ENCODE assay signal across 8 mouse cellular contexts in the genomic region with DNA sequence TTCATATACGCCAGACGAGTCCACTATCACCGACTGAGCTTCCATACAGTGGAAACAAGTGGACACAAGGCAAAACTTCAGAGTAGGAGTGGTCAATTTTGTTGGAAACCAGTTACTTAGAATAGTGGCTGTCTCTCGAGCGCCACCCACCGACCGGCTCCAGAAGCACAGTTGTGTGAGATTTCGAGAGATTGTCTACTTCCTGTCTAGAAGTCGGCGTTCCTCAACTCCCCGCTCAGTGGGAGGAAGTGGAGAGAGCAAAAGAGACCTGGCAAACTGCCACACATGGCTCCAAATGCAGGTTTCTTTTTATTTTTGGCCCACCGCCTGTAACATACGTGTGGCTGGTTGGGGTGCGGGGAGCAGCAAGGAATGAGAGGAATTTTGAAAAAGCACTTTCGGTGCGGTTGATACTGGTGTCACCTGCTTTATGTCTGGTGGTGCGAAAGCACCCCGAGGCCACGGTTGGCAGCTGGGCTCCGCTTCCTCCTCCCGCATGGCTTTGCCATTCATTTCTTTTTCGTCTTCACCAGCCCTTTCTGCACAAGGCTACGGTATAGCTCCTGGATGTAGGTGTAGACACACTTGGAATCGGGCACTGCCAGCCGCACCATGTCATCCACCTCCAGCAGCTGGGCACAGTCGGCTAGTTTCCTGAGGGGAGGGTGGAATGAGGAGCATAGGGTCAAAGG. TPM values are rescaled to one million over a fixed set of nuclear protein-coding genes. Genes with fewer than 3 reads are reported as not detected.
A peak's percentile ranks its signal among the peaks of the same experiment; 100 is the strongest.
DNase-seq lines count a peak whose midpoint lies in the region; ATAC-seq and TF ChIP-seq lines count a peak whose summit lies in the region.

No protein-coding gene starts in this region.

- H3K36me3 ChIP-seq in ES-Bruce4 (ENCODE audit: control insufficient read depth, insufficient read depth, low read length, poor library complexity, severe bottlenecking), result no peaks in the 10 kb centered on the region
- H3K36me3 ChIP-seq in forebrain, postnatal 0 days (ENCODE audit: insufficient read depth), result no peaks in the 10 kb centered on the region
- peaks cover 39% of the 10 kb centered on the region for H3K36me3 ChIP-seq in liver, postnatal 0 days (replicated peaks; ENCODE audit: insufficient read depth, low read length)
- no peaks in the 10 kb centered on the region for H3K36me3 ChIP-seq in neural tube, embryonic 13.5 days

- WGBS in forebrain, postnatal 0 days, result 32% methylated on average over 26 of the region's 26 CpGs
- WGBS in liver, postnatal 0 days (ENCODE audit: insufficient replicate concordance), result 32% methylated on average over 26 of the region's 26 CpGs
- WGBS in neural tube, embryonic 13.5 days, result 45% methylated on average over 26 of the region's 26 CpGs

- peak overlapping the region; percentile 43 for H3K4me3 ChIP-seq in ES-Bruce4 (ENCODE audit: low read depth, low read length)
- peak overlapping the region; percentile 15; the same call in 1 of the 2 replicates for H3K4me3 ChIP-seq in forebrain, postnatal 0 days (ENCODE audit: low read depth, low read length)
- H3K4me3 ChIP-seq in liver, postnatal 0 days (ENCODE audit: low read depth, low read length), result peak overlapping the region; percentile 28
- H3K4me3 ChIP-seq in neural tube, embryonic 13.5 days, result peak overlapping the region; percentile 2; the same call in 1 of the 2 replicates

- peak overlapping the region; percentile 28; the same call in 1 of the 2 replicates for H3K9ac ChIP-seq in ES-Bruce4 (ENCODE audit: low read depth, poor library complexity, severe bottlenecking)
- H3K9ac ChIP-seq in forebrain, postnatal 0 days, result 0 out of 2 replicates have a peak overlapping the region, but pooled peaks have one; percentile 1
- peak overlapping the region; percentile 41 for H3K9ac ChIP-seq in liver, postnatal 0 days (replicated peaks)
- no peak overlapping the region for H3K9ac ChIP-seq in neural tube, embryonic 13.5 days

- TF ChIP-seq EP300 in ES-Bruce4 (IDR thresholded peaks at IDR 0.05; ENCODE audit: insufficient read depth, low read depth, low read length), result no peak
- peak; percentile 66 for TF ChIP-seq EP300 in liver, postnatal 0 days (IDR thresholded peaks at IDR 0.05; ENCODE audit: low read depth)

- ATAC-seq in forebrain, postnatal 0 days, result peak; percentile 91
- ATAC-seq in liver, postnatal 0 days, result peak; percentile 48
- peak; percentile 52; the same call in 1 of the 2 replicates for ATAC-seq in neural tube, embryonic 13.5 days (ENCODE audit: low read depth)

- no peaks in the 10 kb centered on the region for H3K9me3 ChIP-seq in ES-Bruce4 (replicated peaks; ENCODE audit: control insufficient read depth, insufficient read depth, low read length, poor library complexity, severe bottlenecking)
- no peaks in the 10 kb centered on the region for H3K9me3 ChIP-seq in forebrain, postnatal 0 days (ENCODE audit: low read length)
- no peaks in the 10 kb centered on the region for H3K9me3 ChIP-seq in liver, postnatal 0 days (ENCODE audit: low read length)
- H3K9me3 ChIP-seq in neural tube, embryonic 13.5 days, result no peaks in the 10 kb centered on the region

- peak overlapping the region; percentile 94 for H3K27ac ChIP-seq in ES-Bruce4 (ENCODE audit: insufficient read depth, low read length)
- H3K27ac ChIP-seq in forebrain, postnatal 0 days (ENCODE audit: low read depth, low read length), result no peak overlapping the region
- peak overlapping the region; percentile 77 for H3K27ac ChIP-seq in liver, postnatal 0 days (ENCODE audit: low read depth)
- H3K27ac ChIP-seq in neural tube, embryonic 13.5 days (replicated peaks), result no peak overlapping the region

- H3K4me1 ChIP-seq in ES-Bruce4 (ENCODE audit: control insufficient read depth, insufficient read depth, low read length), result peaks cover 4% of the 10 kb centered on the region
- no peaks in the 10 kb centered on the region for H3K4me1 ChIP-seq in forebrain, postnatal 0 days (ENCODE audit: insufficient read depth)
- H3K4me1 ChIP-seq in liver, postnatal 0 days (ENCODE audit: insufficient read depth), result peaks cover 37% of the 10 kb centered on the region
- no peaks in the 10 kb centered on the region for H3K4me1 ChIP-seq in neural tube, embryonic 13.5 days (replicated peaks)

- H3K4me2 ChIP-seq in forebrain, postnatal 0 days (ENCODE audit: low read depth), result peak overlapping the region; percentile 43
- H3K4me2 ChIP-seq in liver, postnatal 0 days (ENCODE audit: low read depth, low read length), result peak overlapping the region; percentile 67
- peak overlapping the region; percentile 49 for H3K4me2 ChIP-seq in neural tube, embryonic 13.5 days

- no peaks in the 10 kb centered on the region for H3K27me3 ChIP-seq in ES-Bruce4 (ENCODE audit: control insufficient read depth, insufficient read depth, low read length, poor library complexity, severe bottlenecking)
- H3K27me3 ChIP-seq in forebrain, postnatal 0 days (ENCODE audit: insufficient read depth, low read length), result no peaks in the 10 kb centered on the region
- no peaks in the 10 kb centered on the region for H3K27me3 ChIP-seq in liver, postnatal 0 days (ENCODE audit: insufficient read depth, low read length)
- H3K27me3 ChIP-seq in neural tube, embryonic 13.5 days, result no peaks in the 10 kb centered on the region

- no peak for TF ChIP-seq POLR2A in ES-Bruce4 (IDR thresholded peaks at IDR 0.05; ENCODE audit: insufficient read depth, low read length)

- peak; percentile 79 to 81 for DNase-seq in cerebellum, adult 18-20 months
- peak; percentile 87 for DNase-seq in forebrain, postnatal 0 days
- peak; percentile 85 to 88 for DNase-seq in heart, postnatal 36 days
- peak; percentile 75 to 92 for DNase-seq in layer of hippocampus, adult 18-20 months (ENCODE audit: low spot score in 2 of 2)
- DNase-seq in liver, postnatal 0 days, result peak; percentile 94
- DNase-seq in telencephalon, adult 2 months (ENCODE audit: low read depth, low spot score), result peak; percentile 79

- intact Hi-C loops in heart, postnatal 36 days (cut with DNase I), result no loop called here

- TF ChIP-seq CTCF in ES-Bruce4 (IDR thresholded peaks at IDR 0.05; ENCODE audit: low read depth, low read length), result peak; percentile 58
- TF ChIP-seq CTCF in forebrain, postnatal 0 days (IDR thresholded peaks at IDR 0.05; ENCODE audit: low read depth), result peak; percentile 76
- TF ChIP-seq CTCF in liver, postnatal 0 days (IDR thresholded peaks at IDR 0.05; ENCODE audit: low read depth), result peak; percentile 94

RNA-seq across cellular contexts. Expression of a gene that starts 11.4 kb away (rescaled TPM):
- polyA plus RNA-seq in ES-Bruce4 (2011; ENCODE audit: insufficient read depth, insufficient read length, low read depth, missing spikeins), result 2.6 and 2.8 TPM in 2 replicates
- total RNA-seq in forebrain, postnatal 0 days (2014; rRNA removed), result 0.29 TPM in 1 of 2 replicates, not detected in the other
- polyA plus RNA-seq in forebrain, postnatal 0 days (2015; fragmentation: Nextera tagmentation; extraction: Ambion mirVana), result 0.17 TPM in 1 of 2 replicates, not detected in the other
- total RNA-seq in heart, postnatal 36 days (2021), result not detected
- not detected for total RNA-seq in layer of hippocampus, adult 18-20 months (2021)
- 0.15 and 0.98 TPM in 2 replicates for polyA plus RNA-seq in liver, postnatal 0 days (2015; fragmentation: Nextera tagmentation; extraction: Ambion mirVana)
- polyA plus RNA-seq in neural tube, embryonic 13.5 days (2015; fragmentation: Nextera tagmentation; extraction: Ambion mirVana), result 0.17 TPM in 1 of 2 replicates, not detected in the other

RNA-seq across cellular contexts. Expression of a gene that starts 12.4 kb away (rescaled TPM):
- 12.6 and 14.3 TPM in 2 replicates for polyA plus RNA-seq in ES-Bruce4 (2011; ENCODE audit: insufficient read depth, insufficient read length, low read depth, missing spikeins)
- total RNA-seq in forebrain, postnatal 0 days (2014; rRNA removed), result 14.8 and 15.1 TPM in 2 replicates
- 14.9 and 18.1 TPM in 2 replicates for polyA plus RNA-seq in forebrain, postnatal 0 days (2015; fragmentation: Nextera tagmentation; extraction: Ambion mirVana)
- 10 to 100 TPM; 36.0 to 38.6 TPM for total RNA-seq in heart, postnatal 36 days (2021)
- 1 to 10 TPM; 4.8 to 5.9 TPM for total RNA-seq in layer of hippocampus, adult 18-20 months (2021)
- polyA plus RNA-seq in liver, postnatal 0 days (2015; fragmentation: Nextera tagmentation; extraction: Ambion mirVana), result 276 and 305 TPM in 2 replicates
- polyA plus RNA-seq in neural tube, embryonic 13.5 days (2015; fragmentation: Nextera tagmentation; extraction: Ambion mirVana), result 17.4 and 18.3 TPM in 2 replicates

RNA-seq across cellular contexts. Expression of a gene that starts 15.8 kb away (rescaled TPM):
- polyA plus RNA-seq in ES-Bruce4 (2011; ENCODE audit: insufficient read depth, insufficient read length, low read depth, missing spikeins), result 40.8 and 47.3 TPM in 2 replicates
- total RNA-seq in forebrain, postnatal 0 days (2014; rRNA removed), result 67.3 and 74.6 TPM in 2 replicates
- 97.7 and 116 TPM in 2 replicates for polyA plus RNA-seq in forebrain, postnatal 0 days (2015; fragmentation: Nextera tagmentation; extraction: Ambion mirVana)
- total RNA-seq in heart, postnatal 36 days (2021), result 100 to 1,000 TPM; 105 to 106 TPM
- 10 to 100 TPM; 52.0 to 57.7 TPM for total RNA-seq in layer of hippocampus, adult 18-20 months (2021)
- 59.8 and 63.9 TPM in 2 replicates for polyA plus RNA-seq in liver, postnatal 0 days (2015; fragmentation: Nextera tagmentation; extraction: Ambion mirVana)
- polyA plus RNA-seq in neural tube, embryonic 13.5 days (2015; fragmentation: Nextera tagmentation; extraction: Ambion mirVana), result 52.9 and 56.0 TPM in 2 replicates

RNA-seq across cellular contexts. Expression of a gene that starts 27.6 kb away (rescaled TPM):
- polyA plus RNA-seq in ES-Bruce4 (2011; ENCODE audit: insufficient read depth, insufficient read length, low read depth, missing spikeins), result 11.5 and 12.3 TPM in 2 replicates
- 0.92 and 3.0 TPM in 2 replicates for total RNA-seq in forebrain, postnatal 0 days (2014; rRNA removed)
- 0.91 and 0.94 TPM in 2 replicates for polyA plus RNA-seq in forebrain, postnatal 0 days (2015; fragmentation: Nextera tagmentation; extraction: Ambion mirVana)
- total RNA-seq in heart, postnatal 36 days (2021), result 1 to 10 TPM; 2.1 to 2.5 TPM
- total RNA-seq in layer of hippocampus, adult 18-20 months (2021), result under 1 TPM; 0.15 to 0.27 TPM
- polyA plus RNA-seq in liver, postnatal 0 days (2015; fragmentation: Nextera tagmentation; extraction: Ambion mirVana), result 67.8 and 74.2 TPM in 2 replicates
- polyA plus RNA-seq in neural tube, embryonic 13.5 days (2015; fragmentation: Nextera tagmentation; extraction: Ambion mirVana), result 2.4 and 3.3 TPM in 2 replicates

RNA-seq across cellular contexts. Expression of a gene that starts 35.8 kb away (rescaled TPM):
- polyA plus RNA-seq in ES-Bruce4 (2011; ENCODE audit: insufficient read depth, insufficient read length, low read depth, missing spikeins), result 17.2 and 19.2 TPM in 2 replicates
- 9.1 and 19.2 TPM in 2 replicates for total RNA-seq in forebrain, postnatal 0 days (2014; rRNA removed)
- polyA plus RNA-seq in forebrain, postnatal 0 days (2015; fragmentation: Nextera tagmentation; extraction: Ambion mirVana), result 23.1 and 24.8 TPM in 2 replicates
- total RNA-seq in heart, postnatal 36 days (2021), result 10 to 100 TPM; 81.1 to 84.3 TPM
- total RNA-seq in layer of hippocampus, adult 18-20 months (2021), result 1 to 10 TPM; 5.9 to 7.5 TPM
- 344 and 356 TPM in 2 replicates for polyA plus RNA-seq in liver, postnatal 0 days (2015; fragmentation: Nextera tagmentation; extraction: Ambion mirVana)
- polyA plus RNA-seq in neural tube, embryonic 13.5 days (2015; fragmentation: Nextera tagmentation; extraction: Ambion mirVana), result 36.2 and 37.0 TPM in 2 replicates

Comparison
In these comparisons a context has a peak if more than half of its experiments do, and no peak if none do; other contexts are left out.
1. H3K27ac ChIP-seq: peak in ES-Bruce4 (single experiment) and liver, postnatal 0 days (single experiment); none in forebrain, postnatal 0 days (single experiment) and neural tube, embryonic 13.5 days (single experiment).
2. RNA of a gene that starts 12.4 kb away (polyA plus RNA-seq): 276 to 305 TPM in liver, postnatal 0 days; 17.4 to 18.3 TPM in neural tube, embryonic 13.5 days, 14.9 to 18.1 TPM in forebrain, postnatal 0 days and 12.6 to 14.3 TPM in ES-Bruce4; every median in the first group is over 10 times any median in the second.
3. Peak in every context shown above with its lines, with median percentiles within 50 percentile points of each other: H3K4me3 ChIP-seq, CTCF ChIP-seq, DNase-seq, ATAC-seq and H3K4me2 ChIP-seq.